Mouse (Mus musculus) C2C12 (cell line): Measurements from ENCODE around the gene Dpep3. TPM values are rescaled to one million over a fixed set of nuclear protein-coding genes. Genes with fewer than 3 reads are reported as not detected.

Source experiments
- H3K27me3 ChIP-seq: one replicate; pipeline ENCODE4 v1.6.1; 2011; ENCODE audit not compliant: control insufficient read depth, insufficient read depth, insufficient read length
- H3K36me3 ChIP-seq: one replicate; pipeline ENCODE4 v1.6.1; 2011; ENCODE audit not compliant: control insufficient read depth, insufficient read depth
- H3K4me3 ChIP-seq: one replicate; pipeline ENCODE4 v1.5.1; 2011; ENCODE audit warnings: mild to moderate bottlenecking, control low read depth; ENCODE audit not compliant: poor library complexity, insufficient read depth, severe bottlenecking
- H3K79me2 ChIP-seq: one replicate; pipeline ENCODE4 v1.6.1; 2011; ENCODE audit not compliant: control insufficient read depth, insufficient read depth
- H3K79me3 ChIP-seq: one replicate; pipeline ENCODE4 v1.6.1; 2011; ENCODE audit warnings: low read depth, control low read depth
- H3ac ChIP-seq: one replicate; pipeline ENCODE3; 2011; ENCODE audit warnings: low read depth; ENCODE audit not compliant: control insufficient read depth, insufficient read length
- CEBPB ChIP-seq: IDR thresholded peaks from one replicate; pipeline ENCODE4 v1.6.1; 2011; ENCODE audit warnings: low read depth, mild to moderate bottlenecking, control low read depth, moderate library complexity
- CTCF ChIP-seq: IDR thresholded peaks from one replicate; pipeline ENCODE4 v1.5.1; 2011; ENCODE audit not compliant: control insufficient read depth, insufficient read depth, insufficient read length
- FOSL1 ChIP-seq: IDR thresholded peaks from one replicate; pipeline ENCODE4 v1.8.0; 2011; ENCODE audit warnings: mild to moderate bottlenecking, low read length; ENCODE audit not compliant: poor library complexity, insufficient read depth, severe bottlenecking
- MAX ChIP-seq: IDR thresholded peaks from one replicate; pipeline ENCODE4 v1.6.1; 2011; ENCODE audit warnings: mild to moderate bottlenecking, control low read depth
- MYOD1 ChIP-seq: IDR thresholded peaks from one replicate; pipeline ENCODE4 v1.6.1; 2011; ENCODE audit warnings: low read depth; ENCODE audit not compliant: control insufficient read depth, insufficient read length
- MYOG ChIP-seq: IDR thresholded peaks from one replicate; pipeline ENCODE4 v1.6.1; 2011; ENCODE audit not compliant: control insufficient read depth, insufficient read length; ENCODE audit errors: extremely low read depth
- USF1 ChIP-seq: IDR thresholded peaks from one replicate; pipeline ENCODE4 v1.6.1; 2011; ENCODE audit warnings: low read depth, mild to moderate bottlenecking, control low read depth, moderate library complexity
- polyA plus RNA-seq: library from polyadenylated mRNA; unstranded; fragments of >200 nt; fragmentation: generic; extraction: Trizol; gene quantifications from one replicate; pipeline ENCODE4 v1.2.1, GENCODE M21; 2012; ENCODE audit warnings: missing spikeins

Gene Dpep3
- polyA plus RNA-seq, 1 experiment: not detected

DNA sequence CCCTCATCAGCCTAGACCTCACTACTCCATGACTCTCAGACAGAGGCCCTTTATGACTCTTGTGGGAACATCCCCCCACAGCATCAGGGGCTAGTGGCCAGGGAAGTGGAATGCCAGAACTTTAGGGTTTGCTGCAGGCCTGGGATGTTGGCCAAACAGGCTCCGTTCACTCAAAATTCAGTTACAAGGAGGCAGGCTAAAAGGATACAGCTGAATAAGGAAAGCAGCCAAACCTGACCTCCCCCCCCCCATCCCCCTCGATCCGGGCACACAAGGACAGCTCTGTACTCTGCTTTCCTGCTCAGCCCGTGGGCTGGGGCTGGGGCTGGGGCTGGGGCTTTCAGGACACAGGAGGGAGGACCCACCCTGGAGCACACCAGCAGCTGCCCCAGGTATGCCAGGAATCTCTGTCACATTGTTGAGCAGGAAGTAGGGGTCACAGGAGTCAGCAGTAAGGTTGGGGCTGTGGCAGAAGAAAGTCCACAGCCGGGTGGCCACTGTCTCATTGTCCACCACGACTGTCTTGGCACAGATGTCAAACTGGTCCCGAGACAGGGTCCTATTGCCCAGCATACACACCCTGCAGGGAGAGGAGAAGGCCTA is 28.1 kb downstream of the Dpep3 start:
- Histone ChIP-seq H3K4me3 (no peak overlapping the region), H3K36me3 (peaks cover 58% of the 10 kb centered on the region)
- no peak for TF ChIP-seq FOSL1

DNA sequence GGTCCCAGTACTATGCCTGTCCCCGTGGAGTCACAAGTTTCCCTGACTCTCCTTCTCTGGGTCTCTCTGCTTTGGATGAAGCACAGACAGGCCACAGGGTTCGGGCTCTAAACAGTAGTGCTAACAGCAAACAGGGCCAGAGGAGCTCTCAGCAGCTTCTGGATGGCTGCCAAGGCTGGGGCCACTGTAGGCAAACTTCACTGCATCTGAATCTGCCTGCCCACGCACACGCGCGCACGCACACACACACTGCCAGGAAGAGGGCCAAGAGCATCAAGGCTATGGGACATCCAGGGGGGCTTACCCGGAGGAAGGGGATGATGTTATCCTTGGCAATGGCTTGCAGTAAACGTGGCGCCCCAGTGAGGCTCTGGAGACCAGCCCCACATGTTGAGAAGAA is 29.9 kb downstream of the Dpep3 start:
- Histone ChIP-seq H3K36me3 (peaks cover 59% of the 10 kb centered on the region), H3K79me3 (no peaks in the 10 kb centered on the region), H3K27me3 (no peaks in the 10 kb centered on the region), H3K79me2 (no peaks in the 10 kb centered on the region), H3K4me3 (no peak overlapping the region), H3ac (no peak overlapping the region)
- no peak for TF ChIP-seq MAX
- TF ChIP-seq CEBPB: no peak
- TF ChIP-seq USF1: no peak
- TF ChIP-seq FOSL1: no peak
- TF ChIP-seq CTCF: no peak
- TF ChIP-seq MYOD1: no peak
- TF ChIP-seq MYOG: no peak

More for the DNA sequence above, 28.1 kb downstream of the Dpep3 start:
- Histone ChIP-seq H3K27me3 (no peaks in the 10 kb centered on the region), H3K79me2 (no peaks in the 10 kb centered on the region), H3ac (no peak overlapping the region), H3K79me3 (no peaks in the 10 kb centered on the region)

DNA sequence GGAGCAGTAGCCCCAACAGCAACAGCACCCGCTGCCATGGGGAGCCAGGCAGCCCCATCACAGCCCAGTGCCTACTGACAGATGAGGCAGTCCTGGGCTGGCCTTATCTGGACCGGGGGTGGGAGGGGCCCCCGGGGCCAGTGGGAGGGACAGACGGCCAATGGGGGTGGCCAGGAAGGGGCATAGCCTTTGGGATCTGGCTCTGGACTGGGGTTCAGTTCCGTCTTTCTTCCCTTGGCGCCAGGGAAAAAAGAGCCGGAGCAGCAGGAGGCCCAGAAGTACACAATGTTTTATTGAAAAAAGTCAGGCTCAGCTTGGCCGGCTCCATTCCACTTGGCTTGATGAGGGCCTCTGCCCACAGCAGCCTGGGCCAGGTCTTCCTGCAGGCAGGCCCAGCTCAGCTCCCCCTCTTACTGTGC is 35.9 kb downstream of the Dpep3 start, which contains the start of gene Lcat:
Lcat (minus strand) TSS at position 62 of the 419 bp plus-strand sequence.
- Histone ChIP-seq H3ac (no peak within 1 kb of the TSS), H3K27me3 (no peaks in the 10 kb centered on the region), H3K4me3 (no peak within 1 kb of the TSS), H3K36me3 (peaks cover 58% of the 10 kb centered on the region), H3K79me2 (no peaks in the 10 kb centered on the region), H3K79me3 (no peaks in the 10 kb centered on the region)
- TF ChIP-seq MYOG (no peak), MAX (no peak), CTCF (no peak), FOSL1 (no peak), MYOD1 (no peak), CEBPB (no peak), USF1 (no peak)

DNA sequence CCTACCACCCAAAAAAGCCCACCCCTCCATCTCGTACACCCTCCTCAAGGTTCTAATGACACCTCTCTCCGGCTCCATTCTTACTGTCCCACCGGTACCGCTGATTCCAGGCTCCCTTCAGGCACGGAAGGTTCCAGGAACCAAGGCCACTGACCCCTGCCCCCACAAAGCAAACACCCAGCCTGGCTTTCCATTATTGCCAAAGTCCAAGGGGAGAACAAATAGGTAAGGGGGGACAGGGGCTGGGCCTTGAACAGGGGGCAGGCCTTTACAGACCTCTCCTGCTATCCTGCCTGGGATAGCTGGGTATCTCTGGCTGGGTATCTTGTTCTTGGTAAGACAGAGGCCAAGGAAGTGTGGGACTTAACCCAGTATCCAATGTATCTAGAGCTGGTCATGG is 36.7 kb downstream of the Dpep3 start:
- no peak for TF ChIP-seq USF1
- no peak for TF ChIP-seq MAX
- Histone ChIP-seq H3K79me2 (no peaks in the 10 kb centered on the region), H3K4me3 (no peak overlapping the region), H3K36me3 (peaks cover 58% of the 10 kb centered on the region), H3ac (no peak overlapping the region), H3K79me3 (no peaks in the 10 kb centered on the region), H3K27me3 (no peaks in the 10 kb centered on the region)

DNA sequence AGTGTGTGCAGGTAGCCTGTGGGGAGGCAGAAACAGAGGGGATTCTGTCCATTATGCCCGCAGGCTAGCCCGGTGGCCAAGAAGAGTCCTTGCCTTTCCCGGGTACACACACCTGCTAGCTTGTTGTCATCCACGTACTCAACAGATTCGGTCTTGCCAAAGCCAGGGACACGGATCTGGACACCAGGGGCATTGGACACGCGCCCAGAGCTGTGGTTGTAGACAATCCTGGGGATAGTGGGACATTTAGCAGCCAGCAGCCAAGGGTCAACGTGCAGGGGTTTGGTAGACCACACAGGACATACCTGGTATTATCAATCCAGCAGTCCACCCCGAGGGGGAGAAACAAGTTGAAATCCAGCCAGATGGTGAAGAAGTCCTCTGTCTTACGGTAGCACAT is 37.2 kb downstream of the Dpep3 start:
- H3K36me3 ChIP-seq: peaks cover 58% of the 10 kb centered on the region
- H3K4me3 ChIP-seq: no peak overlapping the region
- no peak overlapping the region for H3ac ChIP-seq
- no peaks in the 10 kb centered on the region for H3K79me2 ChIP-seq
- H3K27me3 ChIP-seq: no peaks in the 10 kb centered on the region
- no peaks in the 10 kb centered on the region for H3K79me3 ChIP-seq
- TF ChIP-seq FOSL1: no peak
- no peak for TF ChIP-seq USF1
- TF ChIP-seq CTCF: no peak

DNA sequence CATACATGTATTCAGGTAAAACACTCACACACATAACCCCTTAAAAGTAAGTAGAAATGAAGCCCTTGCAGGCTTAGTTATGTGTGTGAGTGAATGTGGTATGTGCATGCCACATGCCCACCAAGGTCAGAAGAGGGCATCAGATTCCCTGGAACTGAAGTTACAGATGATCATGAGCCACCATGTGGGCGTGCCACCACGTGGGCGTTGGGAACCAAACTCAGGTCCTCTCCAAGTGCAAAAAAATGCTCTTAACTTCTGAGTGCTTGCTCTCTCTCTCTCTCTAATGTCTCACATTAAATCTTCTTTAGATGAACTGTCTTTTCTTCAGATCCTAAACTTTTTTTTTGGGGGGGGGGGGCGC is 40.9 kb downstream of the Dpep3 start, which contains the start of gene Psmb10:
Psmb10 (minus strand) TSS at position 139 of the 364 bp plus-strand sequence.
- TF ChIP-seq USF1 (peak; percentile 71), MAX (peak; percentile 95), FOSL1 (no peak), CTCF (no peak), MYOD1 (no peak), CEBPB (no peak), MYOG (no peak)
- peak within 1 kb of the TSS; percentile 71 for H3K4me3 ChIP-seq
- H3K36me3 ChIP-seq: peaks cover 34% of the 10 kb centered on the region
- no peaks in the 10 kb centered on the region for H3K79me2 ChIP-seq
- no peaks in the 10 kb centered on the region for H3K27me3 ChIP-seq
- peak within 1 kb of the TSS; percentile 79 for H3ac ChIP-seq
- H3K79me3 ChIP-seq: peaks cover 2% of the 10 kb centered on the region
